Mouse (Mus musculus) gastrocnemius, adult 18-20 months (tissue): ENCODE measurements around the gene Galnt16. TPM values are rescaled to one million over a fixed set of nuclear protein-coding genes. Genes with fewer than 3 reads are reported as not detected.

Experiments used
- DNase-seq: peaks from one replicate; pipeline ENCODE4 v3.0.0; 2021; ENCODE audit warnings: low spot score
- total RNA-seq, 2 experiments: library from RNA; stranded (reverse); gene quantifications; 2 replicates each; pipeline ENCODE4 v1.2.3; 2021

Gene Galnt16
- total RNA-seq, 2 experiments from 2014 or later, result 3.0 TPM

DNA sequence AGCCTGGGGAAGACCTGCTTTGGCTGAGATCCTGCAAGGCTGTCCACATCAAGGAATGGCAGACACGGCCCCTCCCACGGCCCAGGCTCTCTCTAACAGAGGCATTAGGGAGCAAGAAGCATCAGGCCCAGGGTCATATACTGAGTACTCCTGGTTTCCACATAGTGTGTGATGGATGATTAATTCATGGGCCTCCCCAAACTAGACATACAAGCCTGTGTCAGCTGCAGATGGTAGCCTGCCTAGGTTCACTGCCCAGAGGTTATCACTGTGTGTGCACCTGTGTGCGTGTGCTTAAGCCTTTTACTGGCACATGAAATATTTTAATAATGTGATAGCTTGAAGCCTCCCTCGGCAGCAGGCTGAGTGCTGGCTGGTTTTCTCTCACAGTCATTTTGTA is 77.9 kb downstream of the Galnt16 start:
- no peak for DNase-seq

GRCm38 (mm10) chr12:80598236-80598635 is 80.2 kb downstream of the Galnt16 start:
- DNase-seq, result no peak

- DNase-seq, result peak; percentile 59
Observed at GRCm38 (mm10) chr12:80598756-80599155, 80.7 kb downstream of the Galnt16 start.

- DNase-seq, result no peak
Observed at GRCm38 (mm10) chr12:80601597-80602269, 83.7 kb downstream of the Galnt16 start.

DNA sequence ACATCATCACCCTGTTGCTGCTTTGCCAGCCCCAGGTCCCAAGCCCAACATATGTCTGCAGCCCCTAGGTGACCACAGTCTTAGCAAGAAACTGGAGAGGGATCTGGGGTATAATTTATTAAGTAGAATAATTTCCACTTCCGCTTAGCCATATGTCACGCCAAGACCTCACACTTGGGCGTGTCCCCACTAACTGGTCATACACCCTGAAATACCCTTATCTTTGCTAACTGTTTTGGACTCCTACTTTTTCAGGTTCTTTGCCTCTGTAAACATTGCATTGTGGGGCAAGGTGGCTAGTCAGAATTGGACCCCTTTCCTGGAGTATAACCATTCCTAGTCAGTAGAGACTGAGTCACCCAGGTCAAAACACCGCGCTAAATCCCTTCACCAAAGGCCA is 84.4 kb downstream of the Galnt16 start:
- no peak for DNase-seq

DNA sequence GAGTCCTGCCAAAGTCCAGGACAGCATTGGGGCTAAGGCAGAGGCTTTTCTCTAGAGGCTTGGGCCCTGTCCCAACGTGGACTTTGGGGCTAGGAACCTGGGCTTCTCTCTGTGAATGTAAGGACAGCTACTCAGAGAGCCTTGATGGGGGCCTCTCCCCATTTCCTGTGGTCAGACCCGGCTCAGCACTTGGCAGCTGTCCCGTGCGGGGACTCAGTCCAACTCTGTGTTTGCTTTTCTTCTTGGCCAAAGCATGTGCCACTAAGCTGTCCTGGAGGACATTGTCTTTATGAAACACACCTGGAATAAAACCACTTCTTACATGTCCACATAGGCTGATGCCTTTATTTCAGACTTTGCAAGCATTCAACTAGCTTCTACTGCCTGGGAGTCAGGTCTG is 85.5 kb downstream of the Galnt16 start:
- DNase-seq, result peak; percentile 17

DNA sequence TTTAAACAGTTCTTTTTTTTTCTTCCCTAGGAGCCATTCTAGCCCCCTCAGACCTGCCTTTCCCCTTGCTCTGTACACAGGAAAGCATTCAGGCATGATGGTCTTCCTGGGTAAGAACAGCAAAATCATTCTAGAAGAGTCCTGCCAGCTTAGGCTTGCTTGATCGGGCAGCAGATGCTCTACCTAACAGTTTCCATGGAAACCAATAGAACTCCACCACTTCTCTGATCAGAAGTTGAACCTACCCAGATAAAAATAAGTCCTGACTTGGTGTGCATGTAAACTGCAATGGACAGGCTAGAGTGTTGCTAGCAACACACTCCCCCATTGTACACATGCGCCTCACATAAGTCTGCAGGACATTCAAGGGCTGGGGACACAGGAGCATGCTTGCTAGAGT is 86.1 kb downstream of the Galnt16 start:
- DNase-seq, result no peak

- DNase-seq, result no peak
Observed at GRCm38 (mm10) chr12:80608576-80608975, 90.5 kb downstream of the Galnt16 start.

- no peak for DNase-seq
Observed at GRCm38 (mm10) chr12:80609928-80610327, 91.9 kb downstream of the Galnt16 start.

GRCm38 (mm10) chr12:80612113-80612791 is 94.2 kb downstream of the Galnt16 start:
- DNase-seq, result no peak

DNA sequence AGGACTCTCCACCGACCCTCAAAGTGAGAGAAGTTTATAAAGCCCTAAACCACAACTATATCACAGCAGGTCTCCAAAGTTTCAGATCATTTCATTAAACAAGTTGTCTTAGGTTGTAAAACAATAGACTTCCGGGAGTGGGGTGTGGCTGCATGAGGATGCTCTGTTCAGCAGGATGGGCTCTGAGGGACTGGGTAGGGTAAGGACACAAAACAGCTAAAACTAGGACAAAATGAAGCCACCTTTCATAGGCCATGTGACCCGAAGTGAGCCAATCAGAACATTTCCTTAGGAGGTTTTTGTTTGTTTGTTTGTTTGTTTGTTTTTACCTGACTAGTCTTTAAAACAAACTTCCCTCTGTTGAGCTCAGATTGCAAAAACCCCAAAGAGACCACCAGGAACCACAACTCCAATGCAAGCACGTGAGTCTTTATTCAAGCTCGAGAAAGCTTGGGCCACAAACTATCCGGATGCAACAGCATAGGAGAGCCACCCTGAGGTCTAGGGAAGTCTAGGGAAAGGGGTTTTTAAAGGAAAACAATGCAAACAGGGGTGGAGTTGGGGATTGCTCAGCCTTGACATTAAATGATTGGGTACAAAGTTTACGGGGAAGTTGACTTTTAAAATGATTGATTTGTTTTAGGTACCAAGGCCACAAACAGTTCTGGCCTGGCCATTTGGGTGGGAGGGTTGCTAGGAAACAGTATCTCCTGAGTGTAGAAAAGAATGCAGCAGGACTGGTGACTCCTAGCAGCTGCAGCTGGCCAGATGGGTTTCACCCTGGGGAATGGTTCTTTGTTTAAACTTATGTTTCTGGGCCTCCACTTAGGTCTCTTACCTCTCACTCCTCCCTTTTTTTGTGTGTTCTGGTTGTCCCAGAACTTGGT is 97.5 kb downstream of the Galnt16 start:
- no peak for DNase-seq

- DNase-seq, result no peak
Observed at GRCm38 (mm10) chr12:80620501-80620900, 102.4 kb downstream of the Galnt16 start.

- DNase-seq, result no peak
Observed at GRCm38 (mm10) chr12:80631790-80632189, 113.7 kb downstream of the Galnt16 start.

- peak; percentile 28 for DNase-seq
Observed at GRCm38 (mm10) chr12:80642725-80643692, 124.9 kb downstream of the Galnt16 start.

GRCm38 (mm10) chr12:80643693-80644505 is 125.8 kb downstream of the Galnt16 start, which contains the start of the genes Slc39a9 and Erh:
Gene Slc39a9, plus strand, starts transcription at chr12:80643883.
Gene Erh, minus strand, starts transcription at chr12:80644341.
- DNase-seq, result peak; percentile 92

GRCm38 (mm10) chr12:80644506-80644868 is 126.4 kb downstream of the Galnt16 start:
- no peak for DNase-seq

DNA sequence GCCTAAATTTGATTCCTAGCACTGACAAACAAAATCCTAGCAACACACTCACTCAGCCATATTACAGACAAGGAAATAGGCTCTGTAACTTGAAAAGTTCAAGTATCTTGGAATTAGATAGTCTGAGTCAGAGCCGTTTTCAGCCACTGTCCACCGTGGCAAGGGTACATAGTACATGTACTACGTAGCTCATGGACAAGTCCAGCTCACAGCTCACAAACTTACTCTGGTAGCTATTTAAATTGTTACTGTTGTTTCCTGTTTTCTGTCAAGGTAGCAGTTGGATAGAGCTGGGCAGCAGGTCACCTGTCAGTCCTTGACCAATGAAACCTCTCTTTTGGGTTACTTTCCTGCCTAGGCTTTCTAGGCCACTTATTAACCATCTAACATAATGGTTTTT is 128.3 kb downstream of the Galnt16 start:
- no peak for DNase-seq

DNA sequence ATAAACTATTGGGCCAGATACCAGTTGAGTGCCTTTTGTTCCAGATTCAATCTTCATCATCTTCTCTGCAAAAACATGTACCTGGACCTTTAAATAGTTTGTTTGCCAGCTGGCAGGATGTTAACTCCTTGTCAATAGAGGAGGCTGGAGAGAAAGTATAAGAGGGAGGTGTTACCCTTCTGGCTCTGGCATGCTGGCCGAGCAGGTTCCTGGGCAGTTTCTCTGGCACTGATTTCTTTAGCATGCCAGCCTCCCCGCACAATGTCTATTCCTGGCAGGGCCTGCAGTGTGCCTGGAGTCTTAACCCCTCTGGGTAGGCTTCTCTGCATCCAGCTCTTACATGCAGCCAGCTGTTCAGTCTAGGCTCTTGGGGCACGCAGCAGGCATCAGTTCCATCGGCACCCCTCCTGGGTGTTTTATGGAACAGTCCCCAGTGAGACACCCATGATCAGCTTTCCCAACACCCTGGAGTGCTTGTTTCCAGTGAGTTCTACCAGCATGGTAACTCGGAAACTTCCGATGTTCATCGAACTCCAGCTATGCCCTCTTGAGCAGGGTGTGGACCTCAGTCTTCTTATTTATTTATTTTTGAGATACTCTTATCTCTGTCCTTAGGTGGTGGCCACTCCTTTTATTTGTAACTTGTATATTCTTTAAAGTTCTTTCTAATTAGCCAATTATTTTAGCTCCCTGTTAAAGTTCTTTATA is 136.0 kb downstream of the Galnt16 start:
- DNase-seq, result peak; percentile 14

DNA sequence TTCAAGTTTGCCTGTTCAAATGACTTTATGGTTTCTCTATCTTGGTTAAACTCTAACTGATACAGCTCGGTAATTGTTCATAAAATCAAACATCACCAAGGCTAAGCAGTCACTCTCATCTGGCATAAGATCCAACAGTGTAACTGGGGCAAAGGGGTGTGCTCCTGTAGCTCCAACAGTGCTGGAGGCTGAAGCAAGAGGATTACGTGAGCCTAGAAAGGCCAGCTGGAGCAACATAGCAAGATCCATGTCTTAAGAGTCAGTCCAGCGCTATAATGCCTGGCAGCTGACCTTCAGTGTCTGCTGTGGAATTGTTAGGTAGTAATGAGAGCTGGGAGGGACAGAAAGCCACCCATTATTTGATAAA is 136.6 kb downstream of the Galnt16 start:
- DNase-seq, result peak; percentile 19
